ENCODE assay signal across 8 mouse cellular contexts in genomic region chr4:133675594-133676016, GRCm38 (mm10). TPM values are rescaled to one million over a fixed set of nuclear protein-coding genes. Genes with fewer than 3 reads are reported as not detected.
DNase-seq lines count a peak whose midpoint lies in the region; ATAC-seq and TF ChIP-seq lines count a peak whose summit lies in the region.

No protein-coding gene starts in this region.

- H3K4me2 ChIP-seq in midbrain, embryonic 11.5 days = no peak overlapping the region
- H3K4me2 ChIP-seq in stomach, embryonic 16.5 days (ENCODE audit: low read depth, low read length) = 0 out of 2 replicates have a peak overlapping the region, but pooled peaks have one; percentile 2

- H3K36me3 ChIP-seq in ES-Bruce4 (ENCODE audit: control insufficient read depth, insufficient read depth, low read length, poor library complexity, severe bottlenecking) = peaks cover 9% of the 10 kb centered on the region
- H3K36me3 ChIP-seq in forebrain, embryonic 10.5 days (replicated peaks) = peaks cover 34% of the 10 kb centered on the region
- peaks cover 5% of the 10 kb centered on the region for H3K36me3 ChIP-seq in midbrain, embryonic 11.5 days (ENCODE audit: control insufficient read depth, insufficient read depth, low read length)
- 0 out of 2 replicates have a peak, but pooled peaks cover 2% of the 10 kb centered on the region for H3K36me3 ChIP-seq in stomach, embryonic 16.5 days (ENCODE audit: control insufficient read depth, insufficient read depth, low read length)

- no peaks in the 10 kb centered on the region for H3K27me3 ChIP-seq in ES-Bruce4 (ENCODE audit: control insufficient read depth, insufficient read depth, low read length, poor library complexity, severe bottlenecking)
- no peaks in the 10 kb centered on the region for H3K27me3 ChIP-seq in forebrain, embryonic 10.5 days (ENCODE audit: poor library complexity, severe bottlenecking)
- no peaks in the 10 kb centered on the region for H3K27me3 ChIP-seq in midbrain, embryonic 11.5 days (ENCODE audit: control insufficient read depth, insufficient read depth, low read length)
- H3K27me3 ChIP-seq in stomach, embryonic 16.5 days (ENCODE audit: control insufficient read depth, insufficient read depth, low read length) = no peaks in the 10 kb centered on the region

- ATAC-seq in midbrain, embryonic 11.5 days (ENCODE audit: low FRiP score) = peak; percentile 41; the same call in 1 of the 2 replicates
- ATAC-seq in stomach, embryonic 16.5 days (ENCODE audit: insufficient read depth, low FRiP score) = peak; percentile 61; the same call in 1 of the 2 replicates
- no peak for ATAC-seq in megakaryocyte progenitor cell, adult 5-6 weeks (replicated peaks; ENCODE audit: poor library complexity)

- TF ChIP-seq EP300 in ES-Bruce4 (IDR thresholded peaks at IDR 0.05; ENCODE audit: insufficient read depth, low read depth, low read length) = 0 out of 2 replicates have a peak, but pooled peaks have one; percentile 48

- intact Hi-C loops in heart, postnatal 14 days (cut with DNase I) = loop anchor here (2.0 kb wide), 1 partner anchor 29 kb away; no protein-coding TSS in a partner anchor

- TF ChIP-seq CTCF in ES-Bruce4 (IDR thresholded peaks at IDR 0.05; ENCODE audit: low read depth, low read length) = no peak

- peaks cover 11% of the 10 kb centered on the region for H3K4me1 ChIP-seq in ES-Bruce4 (ENCODE audit: control insufficient read depth, insufficient read depth, low read length)
- peaks cover 77% of the 10 kb centered on the region for H3K4me1 ChIP-seq in forebrain, embryonic 10.5 days
- peaks cover 23% of the 10 kb centered on the region for H3K4me1 ChIP-seq in midbrain, embryonic 11.5 days (ENCODE audit: control insufficient read depth, insufficient read depth, low read length)
- H3K4me1 ChIP-seq in stomach, embryonic 16.5 days (ENCODE audit: control insufficient read depth, insufficient read depth, low read length) = peaks cover 44% of the 10 kb centered on the region

- no peaks in the 10 kb centered on the region for H3K9me3 ChIP-seq in ES-Bruce4 (replicated peaks; ENCODE audit: control insufficient read depth, insufficient read depth, low read length, poor library complexity, severe bottlenecking)
- no peaks in the 10 kb centered on the region for H3K9me3 ChIP-seq in forebrain, embryonic 10.5 days
- H3K9me3 ChIP-seq in midbrain, embryonic 11.5 days (ENCODE audit: control insufficient read depth, low read length) = no peaks in the 10 kb centered on the region
- no peaks in the 10 kb centered on the region for H3K9me3 ChIP-seq in stomach, embryonic 16.5 days (replicated peaks; ENCODE audit: control insufficient read depth, low read length)

- peak; percentile 71 for DNase-seq in adrenal gland, adult 8-10 months
- peak; percentile 80 for DNase-seq in forebrain, embryonic 10.5 days (ENCODE audit: extremely low spot score, low spot score)
- DNase-seq in heart, postnatal 14 days = peak; percentile 71 to 72
- DNase-seq in layer of hippocampus, adult 9-11 months = peak; percentile 66
- DNase-seq in midbrain, embryonic 11.5 days (ENCODE audit: low spot score, missing footprints) = no peak

- peak overlapping the region; percentile 88 for H3K27ac ChIP-seq in ES-Bruce4 (ENCODE audit: insufficient read depth, low read length)
- H3K27ac ChIP-seq in forebrain, embryonic 10.5 days = peak overlapping the region; percentile 96
- peak overlapping the region; percentile 4; the same call in 1 of the 2 replicates for H3K27ac ChIP-seq in midbrain, embryonic 11.5 days (ENCODE audit: low read depth, low read length)
- H3K27ac ChIP-seq in stomach, embryonic 16.5 days (ENCODE audit: low read length) = peak overlapping the region; percentile 100

- 4% methylated on average over 5 of the region's 5 CpGs for WGBS in forebrain, embryonic 10.5 days
- 0% methylated on average over 5 of the region's 5 CpGs for WGBS in midbrain, embryonic 11.5 days
- 2% methylated on average over 5 of the region's 5 CpGs for WGBS in stomach, embryonic 16.5 days

- H3K9ac ChIP-seq in ES-Bruce4 (ENCODE audit: low read depth, poor library complexity, severe bottlenecking) = no peak overlapping the region
- H3K9ac ChIP-seq in midbrain, embryonic 11.5 days (ENCODE audit: low read length) = no peak overlapping the region
- no peak overlapping the region for H3K9ac ChIP-seq in stomach, embryonic 16.5 days (ENCODE audit: low read length)

- no peak overlapping the region for H3K4me3 ChIP-seq in ES-Bruce4 (ENCODE audit: low read depth, low read length)
- H3K4me3 ChIP-seq in forebrain, embryonic 10.5 days = peak overlapping the region; percentile 29
- H3K4me3 ChIP-seq in midbrain, embryonic 11.5 days (ENCODE audit: low read depth, low read length) = no peak overlapping the region
- no peak overlapping the region for H3K4me3 ChIP-seq in stomach, embryonic 16.5 days (replicated peaks; ENCODE audit: low read length)

- no peak for TF ChIP-seq POLR2A in ES-Bruce4 (IDR thresholded peaks at IDR 0.05; ENCODE audit: insufficient read depth, low read length)

RNA-seq across cellular contexts. Expression of gene Pigv, which starts 3.2 kb away (rescaled TPM):
- 12.8 and 15.2 TPM in 2 replicates for polyA plus RNA-seq in ES-Bruce4 (2011; ENCODE audit: insufficient read depth, insufficient read length, low read depth, missing spikeins)
- total RNA-seq in adrenal gland, adult 8-10 months (2022) = 10 to 100 TPM; 26.0 to 31.0 (median 27.3) TPM
- 16.3 and 17.3 TPM in 2 replicates for polyA plus RNA-seq in forebrain, embryonic 10.5 days (2016; fragmentation: Nextera tagmentation; extraction: Ambion mirVana)
- 10 to 100 TPM; 10.4 to 10.7 TPM for total RNA-seq in heart, postnatal 14 days (2021)
- 9.6 and 12.4 TPM in 2 replicates for polyA plus RNA-seq in midbrain, embryonic 11.5 days (2014; fragmentation: Nextera tagmentation; extraction: Ambion mirVana)
- polyA plus RNA-seq in stomach, embryonic 16.5 days (2015; fragmentation: Nextera tagmentation; extraction: Ambion mirVana) = 17.9 and 20.1 TPM in 2 replicates
- total RNA-seq in megakaryocyte progenitor cell, adult 5-6 weeks (2015) = 5.1 and 8.5 TPM in 2 replicates
- 5.0 and 5.2 TPM in 2 replicates for total RNA-seq in megakaryocyte progenitor cell, adult 5-6 weeks (2017)

RNA-seq across cellular contexts. Expression of gene Zdhhc18, which starts 25.7 kb away (rescaled TPM):
- 34.4 and 43.8 TPM in 2 replicates for polyA plus RNA-seq in ES-Bruce4 (2011; ENCODE audit: insufficient read depth, insufficient read length, low read depth, missing spikeins)
- 10 to 100 TPM; 17.9 to 39.5 (median 29.0) TPM for total RNA-seq in adrenal gland, adult 8-10 months (2022)
- polyA plus RNA-seq in forebrain, embryonic 10.5 days (2016; fragmentation: Nextera tagmentation; extraction: Ambion mirVana) = 2.4 and 2.8 TPM in 2 replicates
- 10 to 100 TPM; 17.6 to 21.6 TPM for total RNA-seq in heart, postnatal 14 days (2021)
- 1.8 and 3.5 TPM in 2 replicates for polyA plus RNA-seq in midbrain, embryonic 11.5 days (2014; fragmentation: Nextera tagmentation; extraction: Ambion mirVana)
- 2.0 and 3.4 TPM in 2 replicates for polyA plus RNA-seq in stomach, embryonic 16.5 days (2015; fragmentation: Nextera tagmentation; extraction: Ambion mirVana)
- 16.2 and 27.0 TPM in 2 replicates for total RNA-seq in megakaryocyte progenitor cell, adult 5-6 weeks (2015)
- total RNA-seq in megakaryocyte progenitor cell, adult 5-6 weeks (2017) = 7.8 and 11.5 TPM in 2 replicates

Comparison
In these comparisons a context has a peak if more than half of its experiments do, and no peak if none do; other contexts are left out.
1. H3K27ac ChIP-seq: peak in every context shown above with its lines; median percentile 100 in stomach, embryonic 16.5 days; 96 in forebrain, embryonic 10.5 days; 88 in ES-Bruce4; 4 in midbrain, embryonic 11.5 days.